Mouse (Mus musculus) limb, embryonic 14.5 days (tissue): ENCODE results near the gene Cd82. TPM values are rescaled to one million over a fixed set of nuclear protein-coding genes. Genes with fewer than 3 reads are reported as not detected.

ENCODE experiments used
- ATAC-seq: fragments of 200-750 bp; cut with Nextera tagmentation; 2 replicates; pipeline ENCODE4 v1.8.0; 2017; ENCODE audit warnings: low read depth, moderate number of reproducible peaks, moderate TSS enrichment; ENCODE audit not compliant: low FRiP score
- DNase-seq: peaks from one replicate; pipeline ENCODE4 v3.0.0-alpha.2; 2015; ENCODE audit warnings: low spot score
- H3K27ac ChIP-seq: fragments of 300-500 bp; sonication (generic); replicated peaks from 2 replicates; pipeline ENCODE4 v1.5.1; 2014; ENCODE audit warnings: low read depth, mild to moderate bottlenecking, low read length, moderate library complexity, mixed read lengths
- H3K27me3 ChIP-seq: fragments of 300-500 bp; sonication (generic); 2 replicates; pipeline ENCODE4 v1.6.1; 2014; ENCODE audit warnings: low read length, mixed read lengths; ENCODE audit not compliant: control insufficient read depth, insufficient read depth
- H3K36me3 ChIP-seq: fragments of 300-500 bp; sonication (generic); 2 replicates; pipeline ENCODE4 v1.6.1; 2014; ENCODE audit warnings: mild to moderate bottlenecking, low read length, moderate library complexity, mixed read lengths; ENCODE audit not compliant: control insufficient read depth, insufficient read depth
- H3K4me1 ChIP-seq: fragments of 300-500 bp; sonication (generic); 2 replicates; pipeline ENCODE4 v1.6.1; 2014; ENCODE audit warnings: antibody characterized with exemption, low read length, mixed read lengths; ENCODE audit not compliant: control insufficient read depth, insufficient read depth
- H3K4me2 ChIP-seq: fragments of 300-500 bp; sonication (generic); replicated peaks from 2 replicates; pipeline ENCODE4 v1.6.1; 2014; ENCODE audit warnings: low read depth, mild to moderate bottlenecking, low read length, moderate library complexity; ENCODE audit not compliant: severe bottlenecking
- H3K4me3 ChIP-seq: fragments of 300-500 bp; sonication (generic); replicated peaks from 2 replicates; pipeline ENCODE4 v1.5.1; 2014; ENCODE audit warnings: low read length
- H3K9ac ChIP-seq: fragments of 300-500 bp; sonication (generic); 2 replicates; pipeline ENCODE4 v1.6.1; 2014; ENCODE audit warnings: mild to moderate bottlenecking, low read depth, low read length, moderate library complexity; ENCODE audit not compliant: severe bottlenecking
- H3K9me3 ChIP-seq: fragments of 300-500 bp; sonication (generic); 2 replicates; pipeline ENCODE4 v1.6.1; 2016; ENCODE audit warnings: low read length; ENCODE audit not compliant: control insufficient read depth
- POLR2A ChIP-seq: fragments of 200-500 bp; IDR thresholded peaks from 2 replicates; pipeline ENCODE4 v1.8.0; 2012; ENCODE audit warnings: inconsistent platforms, mild to moderate bottlenecking, moderate library complexity, borderline replicate concordance; ENCODE audit not compliant: insufficient read depth, insufficient read length; ENCODE audit errors: extremely low read depth
- WGBS: fragments of 180-500 bp; shearing (Covaris S2); extraction: QIAGEN DNeasy Blood & Tissue Kit; methylation state at CpG from one replicate; pipeline ENCODE4 v1.1.7; 2014; 5-methylcytosine and 5-hydroxymethylcytosine counted together
- polyA plus RNA-seq, 2 experiments: library from polyadenylated mRNA; depleted of rRNA in 1 of 2; stranded (reverse) in 1 of 2; unstranded in 1 of 2; fragments of >200 nt; fragmentation: Nextera tagmentation in 1 of 2; extraction: Ambion mirVana in 1 of 2; gene quantifications; 2 replicates each; pipeline versions ENCODE4 v1.2.1 to v1.2.3; 2012 to 2014

The Cd82 gene
- polyA plus RNA-seq, 2 experiments: 32.9 to 56.6 TPM

- DNase-seq (no peak), ATAC-seq (no peak)
- H3K4me3 ChIP-seq: no peak overlapping the region
- no peaks in the 10 kb centered on the region for H3K36me3 ChIP-seq
- H3K27ac ChIP-seq: no peak overlapping the region
- H3K4me2 ChIP-seq: no peak overlapping the region
- no peaks in the 10 kb centered on the region for H3K9me3 ChIP-seq
- TF ChIP-seq POLR2A: no peak
- no peak overlapping the region for H3K9ac ChIP-seq
- 70% methylated on average over 8 of the region's 8 CpGs for WGBS
- H3K4me1 ChIP-seq: peaks cover 23% of the 10 kb centered on the region; the same call in 1 of the 2 replicates
- H3K27me3 ChIP-seq: no peaks in the 10 kb centered on the region
Measured at GRCm38 (mm10) chr2:93458332-93459207, 4.4 kb downstream of the Cd82 start.

- ATAC-seq (no peak), DNase-seq (no peak)
- no peaks in the 10 kb centered on the region for H3K9me3 ChIP-seq
- no peaks in the 10 kb centered on the region for H3K27me3 ChIP-seq
- 71% methylated on average over 6 of the region's 6 CpGs for WGBS
- no peak overlapping the region for H3K9ac ChIP-seq
- no peaks in the 10 kb centered on the region for H3K36me3 ChIP-seq
- H3K4me3 ChIP-seq: no peak overlapping the region
- H3K4me2 ChIP-seq: no peak overlapping the region
- peaks cover 20% of the 10 kb centered on the region; the same call in 1 of the 2 replicates for H3K4me1 ChIP-seq
- TF ChIP-seq POLR2A: no peak
- H3K27ac ChIP-seq: peak overlapping the region; percentile 38; the same call in 1 of the 2 replicates
Measured at GRCm38 (mm10) chr2:93457426-93458130, 5.4 kb downstream of the Cd82 start.

GRCm38 (mm10) chr2:93456140-93456539 lies 6.8 kb downstream of the Cd82 start:
- 54% methylated on average over 3 of the region's 3 CpGs for WGBS
- H3K36me3 ChIP-seq: no peaks in the 10 kb centered on the region
- H3K9me3 ChIP-seq: no peaks in the 10 kb centered on the region
- no peak for DNase-seq
- 0 out of 2 replicates have a peak, but pooled peaks have one; percentile 21 for ATAC-seq
- no peak overlapping the region for H3K4me2 ChIP-seq
- no peak overlapping the region for H3K4me3 ChIP-seq
- TF ChIP-seq POLR2A: no peak
- H3K4me1 ChIP-seq: peaks cover 23% of the 10 kb centered on the region
- H3K27me3 ChIP-seq: no peaks in the 10 kb centered on the region
- H3K27ac ChIP-seq: no peak overlapping the region
- H3K9ac ChIP-seq: no peak overlapping the region

- Histone ChIP-seq H3K4me1 (peaks cover 26% of the 10 kb centered on the region), H3K4me3 (no peak overlapping the region), H3K36me3 (no peaks in the 10 kb centered on the region), H3K27me3 (no peaks in the 10 kb centered on the region), H3K4me2 (no peak overlapping the region), H3K9ac (no peak overlapping the region), H3K9me3 (no peaks in the 10 kb centered on the region), H3K27ac (no peak overlapping the region)
- peak; percentile 32; the same call in 1 of the 2 replicates for ATAC-seq
- 72% methylated on average over 3 of the region's 3 CpGs for WGBS
- no peak for DNase-seq
- TF ChIP-seq POLR2A: no peak
Measured at GRCm38 (mm10) chr2:93454817-93455591, 7.9 kb downstream of the Cd82 start.

GRCm38 (mm10) chr2:93454334-93454733 lies 8.6 kb downstream of the Cd82 start:
- Histone ChIP-seq H3K27ac (no peak overlapping the region), H3K4me2 (no peak overlapping the region), H3K9ac (no peak overlapping the region), H3K9me3 (no peaks in the 10 kb centered on the region), H3K36me3 (no peaks in the 10 kb centered on the region), H3K27me3 (no peaks in the 10 kb centered on the region), H3K4me1 (peaks cover 26% of the 10 kb centered on the region), H3K4me3 (no peak overlapping the region)
- ATAC-seq: no peak
- no peak for TF ChIP-seq POLR2A
- 46% methylated on average over 10 of the region's 10 CpGs for WGBS
- no peak for DNase-seq
